Mouse (Mus musculus): ENCODE results near the gene Ftl1-ps1. TPM values are rescaled to one million over a fixed set of nuclear protein-coding genes. Genes with fewer than 3 reads are reported as not detected.

Gene Ftl1-ps1
- 60.3 and 65.8 TPM in 2 replicates for polyA plus RNA-seq (2014; fragmentation: Nextera tagmentation; extraction: Ambion mirVana)

- H3K9ac ChIP-seq (ENCODE audit: low read depth, low read length): no peak within 1 kb of the TSS
- no peaks in the 10 kb centered on the region for H3K27me3 ChIP-seq (ENCODE audit: control insufficient read depth, insufficient read depth, low read length)
- no peak within 1 kb of the TSS for H3K4me3 ChIP-seq (ENCODE audit: low read depth, low read length)
- H3K4me1 ChIP-seq (ENCODE audit: control insufficient read depth, insufficient read depth, low read length): no peaks in the 10 kb centered on the region
- ATAC-seq (replicated peaks; ENCODE audit: insufficient number of reproducible peaks, low FRiP score, low TSS enrichment): no peak
- no peak within 1 kb of the TSS for H3K27ac ChIP-seq (ENCODE audit: low read depth, low read length)
- H3K9me3 ChIP-seq (replicated peaks; ENCODE audit: control insufficient read depth, low read length): no peaks in the 10 kb centered on the region
- peak within 1 kb of the TSS; percentile 51 for H3K4me2 ChIP-seq
- no peaks in the 10 kb centered on the region for H3K36me3 ChIP-seq (ENCODE audit: control insufficient read depth, insufficient read depth, low read length)
- 11% methylated on average over 11 of the region's 11 CpGs for WGBS (ENCODE audit: insufficient replicate concordance)
Observed at GRCm38 (mm10) chr13:74399298-74399839, at the start of gene Ftl1-ps1. Gene Ftl1-ps1, plus strand, starts transcription at chr13:74399694.

GRCm38 (mm10) chr13:74350435-74350906 is 49.0 kb upstream of the Ftl1-ps1 start:
- WGBS (ENCODE audit: insufficient replicate concordance): 1% methylated on average over 15 of the region's 15 CpGs
- H3K36me3 ChIP-seq (ENCODE audit: control insufficient read depth, insufficient read depth, low read length): no peaks in the 10 kb centered on the region
- ATAC-seq (replicated peaks; ENCODE audit: insufficient number of reproducible peaks, low FRiP score, low TSS enrichment): peak; percentile 9; the same call in 1 of the 2 replicates
- peaks cover 9% of the 10 kb centered on the region; the same call in 1 of the 2 replicates for H3K4me1 ChIP-seq (ENCODE audit: control insufficient read depth, insufficient read depth, low read length)
- H3K9me3 ChIP-seq (replicated peaks; ENCODE audit: control insufficient read depth, low read length): no peaks in the 10 kb centered on the region
- H3K9ac ChIP-seq (ENCODE audit: low read depth, low read length): peak overlapping the region; percentile 91
- H3K4me2 ChIP-seq: peak overlapping the region; percentile 75
- H3K4me3 ChIP-seq (ENCODE audit: low read depth, low read length): peak overlapping the region; percentile 73
- no peaks in the 10 kb centered on the region for H3K27me3 ChIP-seq (ENCODE audit: control insufficient read depth, insufficient read depth, low read length)
- no peak overlapping the region; the same call in 1 of the 2 replicates for H3K27ac ChIP-seq (ENCODE audit: low read depth, low read length)

- Histone ChIP-seq H3K9me3 (replicated peaks; ENCODE audit: control insufficient read depth, low read length) (no peaks in the 10 kb centered on the region), H3K4me3 (ENCODE audit: low read depth, low read length) (no peak overlapping the region), H3K27me3 (ENCODE audit: control insufficient read depth, insufficient read depth, low read length) (no peaks in the 10 kb centered on the region), H3K9ac (ENCODE audit: low read depth, low read length) (no peak overlapping the region), H3K36me3 (ENCODE audit: control insufficient read depth, insufficient read depth, low read length) (peaks cover 21% of the 10 kb centered on the region), H3K4me2 (no peak overlapping the region), H3K27ac (ENCODE audit: low read depth, low read length) (no peak overlapping the region), H3K4me1 (ENCODE audit: control insufficient read depth, insufficient read depth, low read length) (no peaks in the 10 kb centered on the region)
- ATAC-seq (replicated peaks; ENCODE audit: insufficient number of reproducible peaks, low FRiP score, low TSS enrichment): no peak
- whole genome bisulfite sequencing (ENCODE audit: insufficient replicate concordance): 96% methylated on average over 13 of the region's 13 CpGs
Observed at GRCm38 (mm10) chr13:74356491-74356890, 43.0 kb upstream of the Ftl1-ps1 start.

GRCm38 (mm10) chr13:74362218-74362617 is 37.3 kb upstream of the Ftl1-ps1 start:
- ATAC-seq (replicated peaks; ENCODE audit: insufficient number of reproducible peaks, low FRiP score, low TSS enrichment): no peak
- Histone ChIP-seq H3K4me2 (no peak overlapping the region), H3K27me3 (ENCODE audit: control insufficient read depth, insufficient read depth, low read length) (no peaks in the 10 kb centered on the region), H3K27ac (ENCODE audit: low read depth, low read length) (no peak overlapping the region), H3K9ac (ENCODE audit: low read depth, low read length) (no peak overlapping the region), H3K36me3 (ENCODE audit: control insufficient read depth, insufficient read depth, low read length) (peaks cover 17% of the 10 kb centered on the region), H3K4me1 (ENCODE audit: control insufficient read depth, insufficient read depth, low read length) (peaks cover 9% of the 10 kb centered on the region), H3K4me3 (ENCODE audit: low read depth, low read length) (no peak overlapping the region), H3K9me3 (replicated peaks; ENCODE audit: control insufficient read depth, low read length) (no peaks in the 10 kb centered on the region)
- WGBS (ENCODE audit: insufficient replicate concordance): 68% methylated on average over 2 of the region's 2 CpGs

- Histone ChIP-seq H3K27me3 (ENCODE audit: control insufficient read depth, insufficient read depth, low read length) (no peaks in the 10 kb centered on the region), H3K4me3 (ENCODE audit: low read depth, low read length) (peak overlapping the region; percentile 23), H3K36me3 (ENCODE audit: control insufficient read depth, insufficient read depth, low read length) (peaks cover 15% of the 10 kb centered on the region), H3K27ac (ENCODE audit: low read depth, low read length) (peak overlapping the region; percentile 87), H3K4me2 (peak overlapping the region; percentile 58), H3K9ac (ENCODE audit: low read depth, low read length) (peak overlapping the region; percentile 64), H3K9me3 (replicated peaks; ENCODE audit: control insufficient read depth, low read length) (no peaks in the 10 kb centered on the region), H3K4me1 (ENCODE audit: control insufficient read depth, insufficient read depth, low read length) (peaks cover 9% of the 10 kb centered on the region)
- peak; percentile 52 for ATAC-seq (replicated peaks; ENCODE audit: insufficient number of reproducible peaks, low FRiP score, low TSS enrichment)
- WGBS (ENCODE audit: insufficient replicate concordance): 72% methylated on average over 13 of the region's 13 CpGs
Observed at GRCm38 (mm10) chr13:74363176-74363858, 36.2 kb upstream of the Ftl1-ps1 start.

GRCm38 (mm10) chr13:74363859-74364235 is 35.6 kb upstream of the Ftl1-ps1 start, which contains the start of gene Lrrc14b:
Gene Lrrc14b, minus strand, starts transcription at chr13:74364005.
- H3K36me3 ChIP-seq (ENCODE audit: control insufficient read depth, insufficient read depth, low read length): peaks cover 11% of the 10 kb centered on the region

GRCm38 (mm10) chr13:74381533-74382276 is 17.8 kb upstream of the Ftl1-ps1 start:
- Histone ChIP-seq H3K4me1 (ENCODE audit: control insufficient read depth, insufficient read depth, low read length) (no peaks in the 10 kb centered on the region), H3K27ac (ENCODE audit: low read depth, low read length) (0 out of 2 replicates have a peak overlapping the region, but pooled peaks have one; percentile 10), H3K4me3 (ENCODE audit: low read depth, low read length) (no peak overlapping the region), H3K9me3 (replicated peaks; ENCODE audit: control insufficient read depth, low read length) (no peaks in the 10 kb centered on the region), H3K36me3 (ENCODE audit: control insufficient read depth, insufficient read depth, low read length) (no peaks in the 10 kb centered on the region), H3K4me2 (no peak overlapping the region), H3K9ac (ENCODE audit: low read depth, low read length) (no peak overlapping the region), H3K27me3 (ENCODE audit: control insufficient read depth, insufficient read depth, low read length) (no peaks in the 10 kb centered on the region)
- ATAC-seq (replicated peaks; ENCODE audit: insufficient number of reproducible peaks, low FRiP score, low TSS enrichment): no peak
- 65% methylated on average over 10 of the region's 10 CpGs for WGBS (ENCODE audit: insufficient replicate concordance)

More at GRCm38 (mm10) chr13:74363859-74364235, 35.6 kb upstream of the Ftl1-ps1 start, which contains the start of gene Lrrc14b:
- peak; percentile 65; the same call in 1 of the 2 replicates for ATAC-seq (replicated peaks; ENCODE audit: insufficient number of reproducible peaks, low FRiP score, low TSS enrichment)
- 48% methylated on average over 8 of the region's 8 CpGs for WGBS (ENCODE audit: insufficient replicate concordance)
- H3K4me2 ChIP-seq: peak within 1 kb of the TSS; percentile 58
- H3K27ac ChIP-seq (ENCODE audit: low read depth, low read length): peak within 1 kb of the TSS; percentile 87
- H3K27me3 ChIP-seq (ENCODE audit: control insufficient read depth, insufficient read depth, low read length): no peaks in the 10 kb centered on the region
- peak within 1 kb of the TSS; percentile 64 for H3K9ac ChIP-seq (ENCODE audit: low read depth, low read length)
- peaks cover 9% of the 10 kb centered on the region for H3K4me1 ChIP-seq (ENCODE audit: control insufficient read depth, insufficient read depth, low read length)
- H3K9me3 ChIP-seq (replicated peaks; ENCODE audit: control insufficient read depth, low read length): no peaks in the 10 kb centered on the region
- H3K4me3 ChIP-seq (ENCODE audit: low read depth, low read length): peak within 1 kb of the TSS; percentile 23

GRCm38 (mm10) chr13:74382289-74382688 is 17.2 kb upstream of the Ftl1-ps1 start:
- Histone ChIP-seq H3K36me3 (ENCODE audit: control insufficient read depth, insufficient read depth, low read length) (no peaks in the 10 kb centered on the region), H3K4me3 (ENCODE audit: low read depth, low read length) (no peak overlapping the region), H3K27ac (ENCODE audit: low read depth, low read length) (no peak overlapping the region), H3K4me2 (no peak overlapping the region), H3K9me3 (replicated peaks; ENCODE audit: control insufficient read depth, low read length) (no peaks in the 10 kb centered on the region), H3K27me3 (ENCODE audit: control insufficient read depth, insufficient read depth, low read length) (no peaks in the 10 kb centered on the region), H3K9ac (ENCODE audit: low read depth, low read length) (no peak overlapping the region), H3K4me1 (ENCODE audit: control insufficient read depth, insufficient read depth, low read length) (no peaks in the 10 kb centered on the region)
- 69% methylated on average over 3 of the region's 3 CpGs for WGBS (ENCODE audit: insufficient replicate concordance)
- no peak for ATAC-seq (replicated peaks; ENCODE audit: insufficient number of reproducible peaks, low FRiP score, low TSS enrichment)

Measured in heart, embryonic 11.5 days (tissue).